Mouse (Mus musculus) kidney, postnatal 25 days (tissue): ENCODE data around the gene Bbs7.
A peak's percentile ranks its signal among the peaks of the same experiment; 100 is the strongest.
"Not testable (repeated sequence)": the region's sequence is repeated elsewhere in the genome, so short reads cannot be mapped to it uniquely, and the experiment has no call there.

Source experiments
- DNase-seq, 2 experiments: peaks; one replicate each; pipeline ENCODE4 v3.0.0; 2021; ENCODE audit warnings: mixed read lengths in 2 of 2

Gene Bbs7

GRCm38 (mm10) chr3:36613202-36613907, at the start of gene Bbs7:
Gene Bbs7, minus strand, starts transcription at chr3:36613477.
- peak; percentile 97 to 98 for DNase-seq

- not testable (repeated sequence) for DNase-seq
Measured at GRCm38 (mm10) chr3:36645245-36645559, 31.9 kb upstream of the Bbs7 start.

GRCm38 (mm10) chr3:36644554-36645244, 31.4 kb upstream of the Bbs7 start:
- no peak for DNase-seq

- DNase-seq = no peak
Measured at GRCm38 (mm10) chr3:36643354-36643753, 30.1 kb upstream of the Bbs7 start.

- no peak for DNase-seq
Measured at GRCm38 (mm10) chr3:36642736-36643135, 29.5 kb upstream of the Bbs7 start.

GRCm38 (mm10) chr3:36640787-36641186, 27.5 kb upstream of the Bbs7 start:
- no peak for DNase-seq

GRCm38 (mm10) chr3:36635449-36635848, 22.2 kb upstream of the Bbs7 start:
- DNase-seq = peak in 1 of 2 experiments; percentile 49

- DNase-seq = no peak
Measured at GRCm38 (mm10) chr3:36626803-36627202, 13.5 kb upstream of the Bbs7 start.

- DNase-seq = peak in 1 of 2 experiments; percentile 11
Measured at GRCm38 (mm10) chr3:36618181-36618580, 4.9 kb upstream of the Bbs7 start.

- DNase-seq = peak in 1 of 2 experiments; percentile 39
Measured at GRCm38 (mm10) chr3:36613908-36614255, 605 bp upstream of the Bbs7 start.

- no peak for DNase-seq
Measured at GRCm38 (mm10) chr3:36612687-36613086, 590 bp downstream of the Bbs7 start.

- DNase-seq = no peak
Measured at GRCm38 (mm10) chr3:36605894-36606783, 7.1 kb downstream of the Bbs7 start.

- not testable (repeated sequence) for DNase-seq
Measured at GRCm38 (mm10) chr3:36599773-36600172, 13.5 kb downstream of the Bbs7 start.

- DNase-seq = no peak
Measured at GRCm38 (mm10) chr3:36598811-36599210, 14.5 kb downstream of the Bbs7 start.

- peak; percentile 97 to 99 for DNase-seq
Measured at GRCm38 (mm10) chr3:36571827-36572378, 41.4 kb downstream of the Bbs7 start, which contains the start of gene Ccna2. Gene Ccna2, minus strand, starts transcription at chr3:36572150.

GRCm38 (mm10) chr3:36571361-36571826, 41.9 kb downstream of the Bbs7 start:
- peak in 1 of 2 experiments; percentile 33 for DNase-seq

- DNase-seq = no peak
Measured at GRCm38 (mm10) chr3:36569836-36570235, 43.4 kb downstream of the Bbs7 start.

GRCm38 (mm10) chr3:36563666-36564065, 49.6 kb downstream of the Bbs7 start:
- DNase-seq = no peak

- DNase-seq = no peak
Measured at GRCm38 (mm10) chr3:36559606-36560005, 53.7 kb downstream of the Bbs7 start.

- no peak for DNase-seq
Measured at GRCm38 (mm10) chr3:36557601-36558000, 55.7 kb downstream of the Bbs7 start.

GRCm38 (mm10) chr3:36552406-36553047, 60.8 kb downstream of the Bbs7 start, which contains the start of gene Exosc9:
Gene Exosc9, plus strand, starts transcription at chr3:36552606.
- DNase-seq = peak; percentile 95

- peak in 1 of 2 experiments; percentile 5 for DNase-seq
Measured at GRCm38 (mm10) chr3:36551851-36552384, 61.4 kb downstream of the Bbs7 start.
